Mouse (Mus musculus) forebrain, embryonic 12.5 days (tissue): ENCODE measurements around the gene Clnk. TPM values are rescaled to one million over a fixed set of nuclear protein-coding genes. Genes with fewer than 3 reads are reported as not detected.

Experiments
- ATAC-seq: fragments of 200-750 bp; cut with Nextera tagmentation; 2 replicates; pipeline ENCODE4 v1.8.0; 2017; ENCODE audit warnings: moderate TSS enrichment; ENCODE audit not compliant: low FRiP score
- H3K27ac ChIP-seq: fragments of 300-500 bp; sonication (generic); 2 replicates; pipeline ENCODE4 v1.5.1; 2016; ENCODE audit warnings: mild to moderate bottlenecking
- H3K27me3 ChIP-seq: fragments of 300-500 bp; sonication (generic); 2 replicates; pipeline ENCODE4 v1.6.1; 2016; ENCODE audit warnings: mild to moderate bottlenecking
- H3K36me3 ChIP-seq: fragments of 300-500 bp; sonication (generic); replicated peaks from 2 replicates; pipeline ENCODE4 v1.6.1; 2016; ENCODE audit warnings: mild to moderate bottlenecking
- H3K4me1 ChIP-seq: fragments of 300-500 bp; sonication (generic); 2 replicates; pipeline ENCODE4 v1.6.1; 2016
- H3K4me2 ChIP-seq: fragments of 300-500 bp; sonication (generic); 2 replicates; pipeline ENCODE4 v1.6.1; 2016; ENCODE audit warnings: mild to moderate bottlenecking, moderate library complexity
- H3K4me3 ChIP-seq: fragments of 300-500 bp; sonication (generic); replicated peaks from 2 replicates; pipeline ENCODE4 v1.5.1; 2016; ENCODE audit warnings: mild to moderate bottlenecking
- H3K9ac ChIP-seq: fragments of 300-500 bp; sonication (generic); 2 replicates; pipeline ENCODE4 v1.6.1; 2016; ENCODE audit warnings: mild to moderate bottlenecking
- H3K9me3 ChIP-seq: fragments of 300-500 bp; sonication (generic); 2 replicates; pipeline ENCODE4 v1.6.1; 2016
- WGBS: fragments of 180-500 bp; shearing (Covaris S2); methylation state at CpG from one replicate; pipeline ENCODE4 v1.1.7; 2016; 5-methylcytosine and 5-hydroxymethylcytosine counted together
- polyA plus RNA-seq: library from polyadenylated mRNA; unstranded; fragments of >200 nt; fragmentation: Nextera tagmentation; extraction: Ambion mirVana; gene quantifications from 2 replicates; pipeline ENCODE4 v1.2.1, GENCODE M21; 2016

The Clnk gene
- polyA plus RNA-seq, 1 experiment from 2014 or later = not detected

DNA sequence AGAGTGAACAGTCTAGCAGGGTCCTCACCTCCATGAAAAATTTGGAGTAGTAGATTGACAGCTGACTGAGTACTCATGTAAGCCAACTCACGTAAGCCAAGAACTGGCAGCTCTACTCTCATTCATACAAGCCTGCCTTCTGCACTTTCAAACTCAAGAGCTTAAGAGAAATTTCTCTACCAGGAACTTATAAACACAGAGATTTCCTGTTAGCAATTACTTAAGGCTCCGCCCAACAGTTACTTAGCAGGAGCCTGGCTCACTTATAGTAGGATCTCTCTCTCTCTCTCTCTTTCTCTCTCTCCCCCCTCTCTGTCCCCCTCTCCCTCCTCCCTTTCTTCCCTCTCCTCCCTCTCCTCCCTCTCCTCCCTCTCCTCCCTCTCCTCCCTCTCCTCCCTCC, 32.3 kb downstream of the Clnk start:
- H3K4me1 ChIP-seq = no peaks in the 10 kb centered on the region
- ATAC-seq = no peak

DNA sequence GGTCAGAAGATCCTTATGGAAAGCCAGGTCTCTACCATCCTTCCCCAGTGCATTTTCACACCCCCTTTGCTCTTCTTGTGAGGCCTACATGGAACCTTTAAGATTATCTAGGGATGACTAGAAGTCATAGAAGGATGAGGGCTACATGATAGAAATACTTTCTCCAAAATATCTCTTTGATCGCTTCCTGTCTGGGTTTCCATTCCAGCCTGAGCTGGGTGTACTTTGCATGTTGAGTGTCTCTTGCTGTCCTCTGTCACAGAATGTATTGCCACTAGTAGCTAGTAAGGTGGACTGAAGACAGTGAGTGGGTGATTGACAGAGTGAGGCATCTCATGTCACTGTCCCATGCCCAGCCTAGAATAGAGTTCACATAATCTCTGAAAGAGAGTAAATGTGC, 36.6 kb downstream of the Clnk start:
- Histone ChIP-seq H3K4me2 (no peak overlapping the region), H3K27ac (no peak overlapping the region), H3K36me3 (no peaks in the 10 kb centered on the region), H3K9ac (no peak overlapping the region), H3K9me3 (no peaks in the 10 kb centered on the region), H3K4me3 (no peak overlapping the region), H3K27me3 (no peaks in the 10 kb centered on the region), H3K4me1 (no peaks in the 10 kb centered on the region)
- WGBS = 100% methylated on average over 1 of the region's 1 CpGs
- ATAC-seq = no peak

More for the DNA sequence above, 32.3 kb downstream of the Clnk start:
- no peaks in the 10 kb centered on the region for H3K36me3 ChIP-seq
- H3K9me3 ChIP-seq = no peaks in the 10 kb centered on the region
- no peak overlapping the region for H3K4me3 ChIP-seq
- no peaks in the 10 kb centered on the region for H3K27me3 ChIP-seq
- H3K9ac ChIP-seq = no peak overlapping the region
- no peak overlapping the region for H3K27ac ChIP-seq
- no peak overlapping the region for H3K4me2 ChIP-seq
- 90% methylated on average over 2 of the region's 2 CpGs for WGBS

DNA sequence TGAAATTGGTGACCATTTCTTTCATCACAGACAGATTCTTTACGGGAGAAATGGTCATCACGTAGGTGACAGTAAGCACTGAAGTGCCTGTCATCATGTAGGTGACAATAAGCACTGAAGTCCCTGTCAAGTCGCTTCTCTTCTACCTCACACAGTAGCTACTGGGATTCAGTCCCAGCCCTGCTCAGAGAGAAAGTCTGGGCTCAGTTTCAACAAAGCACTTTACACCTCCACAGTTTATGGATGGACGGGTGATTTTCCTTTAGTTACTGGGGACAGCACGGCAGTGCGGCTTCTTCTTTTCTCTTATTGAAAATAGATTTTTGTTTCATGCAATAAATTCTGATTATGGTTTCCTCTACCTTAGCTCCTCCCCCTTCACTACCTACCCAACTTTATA, 49.3 kb downstream of the Clnk start:
- no peaks in the 10 kb centered on the region for H3K9me3 ChIP-seq
- H3K27me3 ChIP-seq = no peaks in the 10 kb centered on the region
- 91% methylated on average over 6 of the region's 6 CpGs for WGBS
- H3K4me3 ChIP-seq = no peak overlapping the region
- no peak overlapping the region for H3K9ac ChIP-seq
- H3K4me2 ChIP-seq = no peak overlapping the region
- H3K4me1 ChIP-seq = no peaks in the 10 kb centered on the region
- ATAC-seq = no peak
- no peak overlapping the region for H3K27ac ChIP-seq
- H3K36me3 ChIP-seq = no peaks in the 10 kb centered on the region

DNA sequence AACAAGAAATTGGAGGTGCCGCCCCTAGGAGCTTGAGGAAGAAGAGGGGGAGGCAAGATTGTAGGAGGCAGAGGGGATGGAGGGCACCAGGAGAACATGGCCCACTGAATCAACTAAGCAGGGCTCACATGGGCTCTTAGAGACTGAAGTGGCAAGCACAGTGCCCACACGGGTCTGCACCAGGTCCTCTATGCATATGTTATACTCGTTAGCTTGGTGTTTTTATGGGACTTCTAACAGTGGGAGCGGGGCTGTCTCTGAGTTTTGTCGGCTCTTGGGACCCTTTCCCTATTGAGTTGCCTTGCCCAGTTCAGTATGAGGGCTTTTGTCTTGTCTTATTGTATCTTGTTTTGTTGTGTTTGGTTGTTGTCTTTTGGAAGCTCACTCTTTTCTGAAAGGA, 50.0 kb downstream of the Clnk start:
- WGBS = 67% methylated on average over 5 of the region's 5 CpGs
- H3K9ac ChIP-seq = no peak overlapping the region

DNA sequence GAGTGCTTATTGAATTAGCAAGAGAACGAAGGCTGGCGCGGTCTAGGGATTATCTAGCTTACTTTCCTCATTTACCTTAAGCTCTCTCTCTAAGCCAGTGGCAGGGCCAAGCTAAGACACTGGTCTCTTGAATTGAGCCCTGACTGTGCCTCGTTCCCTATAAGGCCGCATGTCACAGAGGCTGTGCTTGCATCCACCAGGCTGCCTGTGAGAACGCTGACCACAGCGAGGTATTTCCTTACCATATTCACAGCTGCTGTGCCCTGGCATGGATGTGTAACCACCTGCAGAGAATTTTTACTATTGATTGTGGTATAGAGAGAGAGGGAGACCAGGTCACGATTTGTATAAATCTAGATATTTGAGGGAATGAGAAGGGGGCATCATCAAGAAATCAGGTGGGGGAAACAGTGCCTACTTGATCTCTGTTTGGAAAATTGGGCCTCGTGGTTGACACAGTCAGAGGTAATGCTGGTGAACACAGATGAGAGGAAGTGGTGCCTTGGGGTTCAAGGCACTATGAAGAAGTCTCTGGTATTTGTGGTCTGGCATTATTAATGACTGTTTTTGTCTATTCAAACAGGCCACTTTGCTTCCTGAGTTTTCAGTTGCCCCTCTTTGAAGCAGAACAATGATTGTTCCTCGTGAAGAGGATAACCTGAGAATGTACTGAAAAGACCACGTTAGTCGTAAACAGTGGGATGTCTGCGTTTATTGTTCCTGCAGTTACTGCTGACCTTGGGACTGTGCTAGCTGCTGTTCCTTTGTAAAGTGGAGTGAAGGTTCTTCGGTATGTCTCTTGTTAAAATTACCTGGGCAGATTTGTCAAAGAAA, 52.3 kb downstream of the Clnk start:
- Histone ChIP-seq H3K27me3 (no peaks in the 10 kb centered on the region), H3K36me3 (no peaks in the 10 kb centered on the region), H3K4me3 (no peak overlapping the region), H3K9me3 (no peaks in the 10 kb centered on the region), H3K4me1 (no peaks in the 10 kb centered on the region), H3K9ac (no peak overlapping the region), H3K4me2 (no peak overlapping the region), H3K27ac (no peak overlapping the region)
- ATAC-seq = no peak
- 67% methylated on average over 14 of the region's 14 CpGs for WGBS

More for the DNA sequence above, 50.0 kb downstream of the Clnk start:
- H3K27me3 ChIP-seq = no peaks in the 10 kb centered on the region
- H3K4me2 ChIP-seq = no peak overlapping the region
- no peaks in the 10 kb centered on the region for H3K9me3 ChIP-seq
- H3K27ac ChIP-seq = no peak overlapping the region
- no peaks in the 10 kb centered on the region for H3K36me3 ChIP-seq
- ATAC-seq = no peak
- H3K4me3 ChIP-seq = no peak overlapping the region
- H3K4me1 ChIP-seq = no peaks in the 10 kb centered on the region

DNA sequence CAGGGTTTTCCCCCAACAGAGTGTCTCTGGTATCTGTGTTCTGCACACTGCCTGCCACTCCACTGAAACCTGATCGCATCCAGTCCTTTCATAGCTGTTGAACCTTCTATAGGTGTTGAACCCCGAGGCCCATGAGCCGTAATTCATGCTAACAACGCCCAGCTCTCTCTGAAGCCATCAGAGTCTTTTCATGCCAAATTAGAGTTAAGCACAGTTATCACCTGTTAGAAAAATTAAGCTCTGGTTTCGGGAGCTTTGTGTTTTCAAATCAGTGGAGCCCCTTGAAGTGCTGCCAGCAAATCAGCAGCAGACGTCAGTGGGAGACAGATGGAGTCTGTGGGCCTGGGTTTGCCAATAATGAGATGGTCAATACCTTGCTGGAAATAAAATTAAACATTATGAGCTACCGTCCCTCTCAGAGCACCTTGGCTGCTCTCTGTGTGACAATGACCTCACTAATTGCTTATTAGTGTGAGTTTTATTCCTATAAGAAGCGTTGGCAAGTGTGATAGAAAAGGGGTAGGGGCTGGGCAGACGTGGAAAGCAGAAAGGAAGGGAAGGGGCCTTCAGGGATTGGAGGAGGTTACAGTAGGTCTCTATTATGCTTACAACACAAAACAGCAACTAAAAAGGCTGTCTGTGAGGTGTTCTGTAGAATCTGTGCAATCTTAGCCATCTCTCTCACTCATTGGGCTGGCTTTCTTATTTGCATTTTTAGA, 63.1 kb downstream of the Clnk start:
- no peak overlapping the region for H3K4me3 ChIP-seq
- H3K36me3 ChIP-seq = no peaks in the 10 kb centered on the region
- H3K9me3 ChIP-seq = no peaks in the 10 kb centered on the region
- H3K27ac ChIP-seq = peak overlapping the region; percentile 81
- peaks cover 30% of the 10 kb centered on the region for H3K4me1 ChIP-seq
- H3K4me2 ChIP-seq = peak overlapping the region; percentile 6; the same call in 1 of the 2 replicates
- ATAC-seq = peak; percentile 83; the same call in 1 of the 2 replicates
- H3K27me3 ChIP-seq = no peaks in the 10 kb centered on the region
- 39% methylated on average over 9 of the region's 9 CpGs for WGBS
- H3K9ac ChIP-seq = no peak overlapping the region

DNA sequence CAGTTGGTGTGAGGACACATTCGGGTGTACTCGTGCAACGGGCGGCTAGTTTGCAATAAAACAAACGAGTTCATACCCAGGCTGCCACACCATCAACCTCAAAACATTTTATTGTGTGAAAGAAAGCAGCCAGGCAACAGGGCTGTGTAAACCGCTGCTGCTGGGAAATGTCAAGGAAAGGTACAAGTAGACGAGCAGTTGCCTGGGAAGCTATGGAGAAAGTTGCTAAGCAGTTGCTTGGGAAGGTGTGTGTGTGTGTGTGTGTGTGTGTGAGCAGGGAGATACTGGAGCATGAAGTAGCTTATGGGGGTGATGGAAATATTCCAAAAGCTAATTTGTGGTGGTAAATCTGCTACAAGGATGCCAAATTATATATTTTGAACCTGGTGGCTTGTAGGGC, 63.7 kb downstream of the Clnk start:
- no peak overlapping the region for H3K9ac ChIP-seq
- no peaks in the 10 kb centered on the region for H3K36me3 ChIP-seq
- no peaks in the 10 kb centered on the region for H3K27me3 ChIP-seq
- H3K4me3 ChIP-seq = no peak overlapping the region
- peak overlapping the region; percentile 81 for H3K27ac ChIP-seq
- peak; percentile 19; the same call in 1 of the 2 replicates for ATAC-seq
- H3K4me1 ChIP-seq = peaks cover 30% of the 10 kb centered on the region
- 53% methylated on average over 7 of the region's 7 CpGs for WGBS
- peak overlapping the region; percentile 6; the same call in 1 of the 2 replicates for H3K4me2 ChIP-seq
- no peaks in the 10 kb centered on the region for H3K9me3 ChIP-seq

DNA sequence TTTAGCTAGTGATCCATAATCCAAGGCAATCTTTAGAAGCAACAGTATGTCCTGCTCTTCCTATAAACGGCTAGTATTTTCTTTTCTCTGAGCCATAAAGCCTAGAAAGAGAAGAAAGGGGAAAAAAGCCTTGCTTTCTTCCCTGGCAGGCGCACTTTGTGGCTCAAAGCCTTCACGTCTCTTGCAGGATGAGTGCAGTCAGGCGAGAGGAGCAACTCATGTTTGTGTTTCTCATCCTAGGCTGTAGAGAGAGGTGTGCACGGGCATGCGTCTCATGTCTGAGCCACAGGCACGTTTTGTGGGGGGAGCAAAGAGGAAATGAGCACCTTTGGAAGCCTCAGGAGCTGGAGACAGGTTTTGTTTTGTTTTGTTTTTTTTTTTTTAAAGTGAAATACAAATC, 64.2 kb downstream of the Clnk start:
- Histone ChIP-seq H3K4me2 (no peak overlapping the region; the same call in 1 of the 2 replicates), H3K27me3 (no peaks in the 10 kb centered on the region), H3K4me3 (no peak overlapping the region), H3K4me1 (peaks cover 30% of the 10 kb centered on the region), H3K9me3 (no peaks in the 10 kb centered on the region), H3K36me3 (no peaks in the 10 kb centered on the region), H3K27ac (peak overlapping the region; percentile 81), H3K9ac (no peak overlapping the region)
- ATAC-seq = no peak
- 27% methylated on average over 7 of the region's 7 CpGs for WGBS

DNA sequence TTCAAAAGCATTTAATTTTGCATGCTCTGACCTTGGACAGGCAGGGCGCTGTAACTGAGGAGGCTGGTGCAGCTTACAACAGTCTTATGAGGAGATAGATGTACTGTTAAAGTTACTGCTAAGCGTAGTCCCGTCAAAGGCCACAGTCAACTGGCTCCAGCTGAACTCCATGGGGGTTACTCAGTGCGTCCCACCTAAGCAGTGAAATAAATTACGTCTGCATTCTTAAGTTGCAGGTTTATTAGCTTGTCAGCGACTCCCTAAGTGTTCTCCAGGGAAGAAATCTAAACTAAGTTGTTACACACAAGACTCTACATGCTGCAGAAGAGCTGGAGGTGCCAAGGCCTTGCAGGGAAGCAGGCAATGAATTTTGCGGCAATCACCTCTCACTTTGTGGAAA, 77.7 kb downstream of the Clnk start:
- Histone ChIP-seq H3K27ac (no peak overlapping the region), H3K4me3 (no peak overlapping the region), H3K9ac (no peak overlapping the region), H3K9me3 (no peaks in the 10 kb centered on the region), H3K4me2 (no peak overlapping the region), H3K27me3 (peaks cover 4% of the 10 kb centered on the region; the same call in 1 of the 2 replicates), H3K36me3 (no peaks in the 10 kb centered on the region), H3K4me1 (peaks cover 5% of the 10 kb centered on the region; the same call in 1 of the 2 replicates)
- WGBS = 93% methylated on average over 7 of the region's 7 CpGs
- ATAC-seq = no peak

DNA sequence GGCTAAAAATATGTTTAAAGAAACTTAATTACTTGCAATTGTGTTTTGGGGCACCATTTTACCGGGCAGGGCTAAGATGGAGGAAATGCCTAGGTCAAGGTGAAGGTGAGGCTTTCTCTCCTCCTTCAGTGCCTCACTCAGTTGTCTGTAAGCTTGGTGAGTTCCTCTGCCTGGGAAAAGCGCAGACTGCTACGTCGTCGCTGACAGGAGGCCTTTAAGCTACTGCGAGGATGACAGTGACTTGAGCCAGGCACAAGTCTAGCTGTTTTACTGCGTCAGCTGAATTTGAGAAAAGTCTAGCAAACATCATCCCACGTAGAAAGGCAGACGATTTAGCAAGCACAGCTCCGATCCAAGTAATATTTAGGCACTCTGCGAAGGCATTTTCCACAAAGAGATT, 81.5 kb downstream of the Clnk start:
- no peaks in the 10 kb centered on the region for H3K36me3 ChIP-seq
- peaks cover 4% of the 10 kb centered on the region; the same call in 1 of the 2 replicates for H3K27me3 ChIP-seq
- no peak overlapping the region for H3K4me3 ChIP-seq
- H3K9ac ChIP-seq = no peak overlapping the region
- H3K4me1 ChIP-seq = peaks cover 5% of the 10 kb centered on the region; the same call in 1 of the 2 replicates
- no peak for ATAC-seq
- WGBS = 61% methylated on average over 11 of the region's 11 CpGs
- no peak overlapping the region for H3K4me2 ChIP-seq
- no peak overlapping the region for H3K27ac ChIP-seq
- H3K9me3 ChIP-seq = no peaks in the 10 kb centered on the region

DNA sequence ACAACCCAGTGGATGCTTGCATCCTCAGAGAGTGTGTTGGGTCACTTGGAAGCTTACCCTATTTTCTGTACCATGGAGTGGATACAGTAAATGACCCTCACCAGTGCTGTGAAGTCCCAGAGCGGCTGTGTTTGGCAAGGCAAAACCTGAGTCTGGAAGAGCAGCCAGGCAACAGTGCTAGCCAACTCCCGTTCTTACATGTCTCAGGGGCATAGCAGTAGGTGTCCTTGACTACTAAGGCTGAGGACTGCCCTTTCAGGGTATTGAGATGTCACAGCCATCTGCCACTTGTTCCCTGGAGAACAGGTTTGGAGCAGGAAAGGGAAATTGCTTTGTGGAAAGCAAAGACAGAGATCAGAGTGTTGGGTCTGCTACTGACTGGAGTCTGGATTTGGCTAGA, 85.5 kb downstream of the Clnk start:
- Histone ChIP-seq H3K27me3 (peaks cover 1% of the 10 kb centered on the region; the same call in 1 of the 2 replicates), H3K9ac (no peak overlapping the region), H3K36me3 (no peaks in the 10 kb centered on the region), H3K9me3 (no peaks in the 10 kb centered on the region), H3K4me1 (peaks cover 20% of the 10 kb centered on the region), H3K4me2 (no peak overlapping the region), H3K27ac (no peak overlapping the region), H3K4me3 (no peak overlapping the region)
- WGBS = 84% methylated on average over 2 of the region's 2 CpGs
- ATAC-seq = no peak

DNA sequence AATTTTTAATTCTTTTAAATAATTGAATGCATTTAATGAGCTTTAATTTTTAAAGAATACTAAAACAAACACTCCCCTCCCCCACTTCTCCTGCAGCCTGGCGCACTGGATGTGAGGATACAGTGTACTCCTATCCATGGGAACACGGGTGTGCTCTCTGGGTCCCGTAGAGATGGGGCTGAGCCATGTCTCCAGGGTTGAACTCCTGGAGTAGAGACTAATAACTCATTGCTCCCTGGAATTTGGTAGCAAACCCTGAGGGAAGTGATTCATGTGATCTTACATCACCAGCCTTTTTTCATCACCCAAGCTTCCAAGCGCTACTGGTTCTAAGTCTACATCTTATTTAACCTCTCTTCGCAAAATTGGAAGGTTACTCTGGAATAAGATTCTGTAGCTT, 87.8 kb downstream of the Clnk start:
- no peak overlapping the region for H3K9ac ChIP-seq
- H3K27ac ChIP-seq = no peak overlapping the region
- H3K4me3 ChIP-seq = no peak overlapping the region
- ATAC-seq = no peak
- no peaks in the 10 kb centered on the region for H3K9me3 ChIP-seq
- H3K27me3 ChIP-seq = no peaks in the 10 kb centered on the region
- no peaks in the 10 kb centered on the region for H3K36me3 ChIP-seq
- H3K4me1 ChIP-seq = peaks cover 17% of the 10 kb centered on the region
- no peak overlapping the region for H3K4me2 ChIP-seq
- 91% methylated on average over 5 of the region's 5 CpGs for WGBS
